Mouse (Mus musculus) embryonic fibroblast, embryonic 13.5 days (primary cell): ENCODE results near the gene Ptprt.

Experiments used
- CTCF ChIP-seq: IDR thresholded peaks from 2 replicates; pipeline ENCODE4 v1.5.1; 2011; ENCODE audit warnings: mild to moderate bottlenecking, control low read depth, low read length, moderate library complexity, borderline replicate concordance; ENCODE audit not compliant: insufficient read depth
- POLR2A ChIP-seq: IDR thresholded peaks from 2 replicates; pipeline ENCODE4 v1.6.1; 2011; ENCODE audit warnings: low read depth, mild to moderate bottlenecking, control low read depth, low read length, moderate library complexity

DNA sequence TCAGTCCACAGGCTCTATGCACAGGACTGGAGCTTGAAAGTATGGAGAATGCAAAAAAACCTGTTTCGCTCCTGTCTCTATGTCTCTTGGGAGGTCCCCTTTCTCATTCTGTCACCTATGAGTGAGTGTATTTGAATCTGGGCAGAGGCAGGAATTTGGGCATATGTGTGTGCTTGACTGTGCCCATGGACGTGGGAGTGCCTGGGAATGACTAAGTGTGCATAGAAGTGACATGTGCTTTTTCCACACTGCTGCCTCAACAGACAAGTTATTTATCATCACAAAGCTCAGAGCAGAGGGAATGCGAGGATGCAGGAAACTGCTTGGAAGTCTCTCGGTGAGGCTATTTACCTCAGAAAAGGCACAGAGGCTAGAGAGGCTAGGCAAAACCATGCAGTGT is 387.1 kb downstream of the Ptprt start:
- TF ChIP-seq CTCF (no peak), POLR2A (no peak)
